Mouse (Mus musculus) T-helper 2 cell (primary cell): Measurements from ENCODE around the gene Sept1.

ENCODE experiments used
- in situ Hi-C: fragments of 300-600 bp; cut with MboI, MseI; formaldehyde crosslinking; loops from one replicate; pipeline ENCODE4 v1.15.1; 2025; ENCODE audit warnings: high pct_unique_total_duplicates

Gene Sept1

DNA sequence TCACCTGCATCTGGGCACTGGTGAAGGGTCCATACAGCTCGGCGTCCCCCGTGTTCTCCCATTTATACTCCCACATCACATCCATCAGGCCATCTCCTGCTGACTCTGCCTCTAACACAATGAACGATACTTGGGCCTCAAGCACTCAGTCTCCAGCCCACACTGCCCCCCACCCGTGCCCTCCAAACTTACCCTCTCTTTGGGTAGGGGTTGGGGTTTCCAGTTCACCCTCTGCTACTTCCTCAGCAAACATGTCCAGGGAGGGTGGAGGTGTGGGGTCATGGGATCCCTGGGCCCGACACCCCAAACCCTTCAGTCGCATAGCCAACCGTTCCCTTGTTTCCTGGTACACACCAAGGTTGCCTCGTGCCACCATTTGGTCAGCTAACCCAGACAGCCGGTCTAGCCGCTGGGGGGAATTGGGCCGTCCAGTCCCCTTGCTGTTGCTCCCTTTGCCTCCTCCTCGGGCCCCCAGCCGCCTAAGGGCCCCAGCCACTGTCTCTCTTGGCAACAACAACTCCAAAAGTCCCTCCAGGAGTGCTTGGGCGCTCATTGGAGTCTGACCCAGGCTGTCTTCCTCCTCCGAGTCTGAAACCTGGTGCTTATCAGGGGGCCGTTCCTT is 38.8 kb downstream of the Sept1 start:
- in situ Hi-C loops: no loop called here

DNA sequence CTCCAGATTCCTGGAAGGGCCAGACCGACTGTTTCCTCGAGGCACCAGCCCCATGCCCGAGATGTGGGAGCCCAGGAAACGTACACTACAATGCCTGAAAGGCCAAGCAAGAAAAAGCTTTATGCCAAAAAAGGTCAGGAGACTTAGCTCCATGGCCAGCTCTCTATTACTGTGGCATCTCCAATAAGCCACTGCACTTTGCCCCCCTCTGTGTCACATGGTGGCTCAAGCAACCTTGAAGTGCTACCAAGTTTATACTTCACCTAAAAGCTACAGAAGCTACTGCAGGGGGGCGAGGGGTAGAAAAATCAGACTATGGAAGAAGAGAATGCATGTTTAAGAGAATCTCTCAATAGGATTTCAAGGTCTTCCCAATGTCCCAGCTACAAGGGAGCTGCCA is 39.9 kb downstream of the Sept1 start:
- in situ Hi-C loops: no loop called here

GRCm38 (mm10) chr7:127190672-127191071 is 42.3 kb downstream of the Sept1 start:
- in situ Hi-C loops: no loop called here

GRCm38 (mm10) chr7:127188305-127189276 is 44.3 kb downstream of the Sept1 start:
- in situ Hi-C loops: no loop called here

GRCm38 (mm10) chr7:127187351-127187750 is 45.6 kb downstream of the Sept1 start:
- in situ Hi-C loops: no loop called here

- in situ Hi-C loops: no loop called here
Measured at GRCm38 (mm10) chr7:127185601-127186000, 47.3 kb downstream of the Sept1 start.

DNA sequence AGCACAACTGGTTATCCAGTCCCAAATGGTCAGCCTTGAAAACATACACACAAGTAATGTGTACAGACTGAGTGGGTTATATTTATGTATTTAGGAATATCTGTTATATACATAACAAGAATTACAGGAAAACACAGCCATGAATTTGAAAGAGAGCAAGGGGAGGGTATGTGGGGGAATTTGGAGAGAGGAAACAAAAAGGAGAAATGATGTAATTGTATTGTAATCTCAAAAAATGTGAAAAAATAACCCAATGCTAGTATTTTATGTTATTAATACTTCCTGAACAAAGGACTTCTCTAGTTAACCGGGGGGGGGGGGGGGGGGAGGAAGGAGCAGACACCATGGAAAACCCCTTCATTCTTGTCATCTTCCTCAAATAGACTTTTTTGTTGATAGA is 48.2 kb downstream of the Sept1 start:
- in situ Hi-C loops: loop anchor here (5.0 kb wide), 1 partner anchor 47 kb away; the partner anchor contains the start of gene Spn

- in situ Hi-C loops: loop anchor here (5.0 kb wide), 1 partner anchor 47 kb away; the partner anchor contains the start of gene Spn
Measured at GRCm38 (mm10) chr7:127183828-127184227, 49.1 kb downstream of the Sept1 start.

DNA sequence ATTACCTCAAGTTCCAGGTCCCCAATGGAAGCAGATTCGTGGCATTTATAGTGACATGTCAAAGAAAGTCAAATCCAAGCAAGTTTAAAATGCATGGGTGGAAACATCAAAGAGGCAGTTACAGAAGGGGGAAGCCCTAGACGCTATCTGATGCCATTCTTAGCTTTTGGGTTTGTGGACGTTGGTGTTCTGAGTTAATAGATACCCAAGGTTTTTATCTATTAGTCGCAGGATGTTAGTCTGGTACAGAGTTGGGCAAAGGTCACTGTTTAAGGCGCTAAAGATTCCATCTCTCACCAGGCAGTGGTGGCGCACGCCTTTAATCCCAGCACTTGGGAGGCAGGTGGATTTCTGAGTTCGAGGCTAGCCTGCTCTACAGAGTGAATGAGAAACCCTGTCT is 49.6 kb downstream of the Sept1 start:
- in situ Hi-C loops: loop anchor here (5.0 kb wide), 1 partner anchor 46 kb away; the partner anchor contains the start of gene Spn

DNA sequence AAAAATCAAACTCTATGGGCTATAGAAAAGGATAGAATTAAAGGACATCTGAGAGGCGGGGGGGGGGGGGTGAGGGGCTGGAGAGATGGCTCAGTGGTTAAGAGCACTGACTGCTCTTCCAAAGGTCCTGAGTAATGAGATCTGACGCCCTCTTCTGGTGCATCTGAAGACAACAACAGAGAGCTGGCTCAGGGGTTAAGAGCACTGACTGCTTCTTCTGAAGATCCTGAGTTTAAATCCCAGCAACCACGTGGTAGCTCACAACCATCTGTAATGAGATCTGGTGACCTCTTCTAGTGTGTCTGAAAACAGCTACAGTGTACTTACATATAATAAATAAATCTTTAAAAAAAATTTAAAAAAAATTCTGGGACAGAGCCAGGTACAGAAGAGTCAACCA is 51.2 kb downstream of the Sept1 start:
- in situ Hi-C loops: loop anchor here (5.0 kb wide), 1 partner anchor 44 kb away; the partner anchor contains the start of gene Spn

DNA sequence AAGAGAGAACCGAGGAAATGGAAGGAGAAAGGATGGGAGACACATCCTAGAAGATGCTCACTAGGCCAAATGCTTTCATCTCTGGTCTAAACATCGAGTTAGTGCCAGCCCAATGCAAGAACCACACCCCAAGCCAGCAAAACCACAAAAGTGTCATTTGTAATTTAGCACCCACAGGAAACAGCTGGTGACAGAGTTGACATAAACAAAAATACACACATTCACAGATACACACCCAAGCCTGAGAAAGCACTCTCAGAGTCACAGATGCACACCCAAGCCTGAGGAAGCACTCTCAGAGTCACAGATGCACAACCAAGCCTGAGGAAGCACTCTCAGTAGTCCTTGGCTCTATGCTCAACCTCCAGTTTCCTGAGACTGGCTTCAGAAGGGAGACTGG is 52.1 kb downstream of the Sept1 start:
- in situ Hi-C loops: loop anchor here (5.0 kb wide), 1 partner anchor 43 kb away; the partner anchor contains the start of gene Spn

- in situ Hi-C loops: no loop called here
Measured at GRCm38 (mm10) chr7:127176937-127177336, 56.0 kb downstream of the Sept1 start.

DNA sequence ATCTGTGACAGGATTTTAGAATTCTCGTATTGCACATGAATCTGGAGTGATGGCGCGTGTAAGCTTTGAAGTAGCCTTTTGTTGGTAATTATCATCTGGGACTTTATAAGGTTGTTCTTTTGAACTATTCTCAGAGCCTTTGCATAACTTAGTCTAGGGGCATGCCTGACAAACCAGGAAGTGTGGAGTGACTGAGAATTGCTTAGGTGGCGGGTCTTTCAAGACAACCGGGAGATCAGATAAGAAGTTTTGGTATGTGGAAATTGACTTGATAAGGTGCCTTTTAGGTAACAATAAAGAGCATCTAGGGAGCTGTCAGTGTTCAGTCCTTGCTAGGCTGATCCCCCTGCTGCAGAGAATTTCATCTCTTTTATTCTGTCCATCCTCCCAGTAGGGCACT is 66.4 kb downstream of the Sept1 start:
- in situ Hi-C loops: no loop called here

GRCm38 (mm10) chr7:127165607-127166493 is 67.1 kb downstream of the Sept1 start:
- in situ Hi-C loops: no loop called here
